Mouse (Mus musculus) forebrain, embryonic 11.5 days (tissue): ENCODE results near the gene Edil3. TPM values are rescaled to one million over a fixed set of nuclear protein-coding genes. Genes with fewer than 3 reads are reported as not detected.

Experiments
- ATAC-seq: fragments of 200-750 bp; cut with Nextera tagmentation; replicated peaks from 2 replicates; pipeline ENCODE4 v1.8.0; 2017; ENCODE audit warnings: moderate TSS enrichment; ENCODE audit not compliant: low FRiP score
- DNase-seq: peaks from one replicate; pipeline ENCODE4 v3.0.0-alpha.2; 2017; ENCODE audit warnings: low spot score
- H3K27ac ChIP-seq: fragments of 300-500 bp; sonication (generic); 2 replicates; pipeline ENCODE4 v1.5.1; 2014; ENCODE audit warnings: low read depth, low read length
- H3K27me3 ChIP-seq: fragments of 300-500 bp; sonication (generic); 2 replicates; pipeline ENCODE4 v1.6.1; 2014; ENCODE audit warnings: mild to moderate bottlenecking, low read length, mixed read lengths; ENCODE audit not compliant: control insufficient read depth, insufficient read depth
- H3K36me3 ChIP-seq: fragments of 300-500 bp; sonication (generic); 2 replicates; pipeline ENCODE4 v1.6.1; 2014; ENCODE audit warnings: mild to moderate bottlenecking, low read length, moderate library complexity, mixed read lengths; ENCODE audit not compliant: control insufficient read depth, insufficient read depth
- H3K4me1 ChIP-seq: fragments of 300-500 bp; sonication (generic); replicated peaks from 2 replicates; pipeline ENCODE4 v1.6.1; 2014; ENCODE audit warnings: low read length, mixed read lengths; ENCODE audit not compliant: control insufficient read depth, insufficient read depth
- H3K4me2 ChIP-seq: fragments of 300-500 bp; sonication (generic); 2 replicates; pipeline ENCODE4 v1.6.1; 2014; ENCODE audit warnings: low read depth, mild to moderate bottlenecking, low read length, moderate library complexity, mixed read lengths; ENCODE audit not compliant: severe bottlenecking
- H3K4me3 ChIP-seq: fragments of 300-500 bp; sonication (generic); 2 replicates; pipeline ENCODE4 v1.5.1; 2014; ENCODE audit warnings: low read depth, low read length
- H3K9ac ChIP-seq: fragments of 300-500 bp; sonication (generic); 2 replicates; pipeline ENCODE4 v1.6.1; 2014; ENCODE audit warnings: low read length
- H3K9me3 ChIP-seq: fragments of 300-500 bp; sonication (generic); 2 replicates; pipeline ENCODE4 v1.6.1; 2016; ENCODE audit warnings: low read length, mixed read lengths; ENCODE audit not compliant: control insufficient read depth
- WGBS: fragments of 180-500 bp; shearing (Covaris S2); extraction: QIAGEN DNeasy Blood & Tissue Kit; methylation state at CpG from one replicate; pipeline ENCODE4 v1.1.7; 2014; 5-methylcytosine and 5-hydroxymethylcytosine counted together
- polyA plus RNA-seq: library from polyadenylated mRNA; unstranded; fragments of >200 nt; fragmentation: Nextera tagmentation; extraction: Ambion mirVana; gene quantifications from 2 replicates; pipeline ENCODE4 v1.2.1, GENCODE M21; 2014

Edil3 gene
- polyA plus RNA-seq, result 27.9 and 29.4 TPM in 2 replicates

DNA sequence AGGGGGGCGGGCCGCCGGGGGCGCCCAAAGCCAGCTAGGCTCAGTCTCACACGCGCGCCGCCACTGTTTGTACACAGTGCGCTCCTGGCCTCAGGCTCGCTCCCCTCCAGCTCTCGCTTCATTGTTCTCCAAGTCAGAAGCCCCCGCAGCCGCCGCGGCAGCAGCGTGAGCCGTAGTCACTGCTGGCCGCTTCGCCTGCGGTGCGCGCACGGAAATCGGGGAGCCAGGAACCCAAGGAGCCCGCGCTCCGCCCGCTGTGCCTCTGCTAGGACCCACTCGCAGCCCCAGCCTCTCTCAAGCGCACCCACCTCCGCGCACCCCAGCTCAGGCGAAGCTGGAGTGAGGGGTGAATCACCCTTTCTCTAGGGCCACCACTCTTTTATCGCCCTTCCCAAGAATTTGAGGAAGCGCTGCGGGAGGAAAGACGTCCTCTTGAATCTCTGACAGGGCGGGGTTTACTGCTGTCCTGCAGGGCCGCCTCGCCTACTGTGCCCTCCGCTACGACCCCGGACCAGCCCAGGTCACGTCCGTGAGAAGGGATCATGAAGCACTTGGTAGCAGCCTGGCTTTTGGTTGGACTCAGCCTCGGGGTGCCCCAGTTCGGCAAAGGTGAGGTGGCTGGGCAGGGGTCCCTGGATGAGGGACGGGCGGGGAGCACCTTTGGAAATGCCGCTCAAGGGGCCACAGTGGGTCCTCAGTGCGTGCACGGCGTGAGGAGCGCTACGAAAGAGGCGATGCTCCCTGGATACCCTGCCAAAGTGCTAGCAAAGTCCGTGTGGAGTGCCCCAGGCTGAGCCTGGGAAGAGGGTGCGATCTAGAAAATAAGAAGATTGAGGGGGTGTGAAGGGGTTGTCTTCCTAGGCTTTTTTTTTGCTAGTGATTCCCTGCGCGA is at the start of gene Edil3:
Gene Edil3, plus strand, starts transcription at position 33 of the 892 bp plus-strand sequence.
- no peaks in the 10 kb centered on the region for H3K4me1 ChIP-seq
- H3K9me3 ChIP-seq, result no peaks in the 10 kb centered on the region
- under 1% methylated on average over 48 of the region's 60 CpGs for WGBS
- no peaks in the 10 kb centered on the region; the same call in 1 of the 2 replicates for H3K27me3 ChIP-seq
- peak within 1 kb of the TSS; percentile 68 for H3K4me3 ChIP-seq
- peak within 1 kb of the TSS; percentile 68 for H3K27ac ChIP-seq
- no peaks in the 10 kb centered on the region for H3K36me3 ChIP-seq
- H3K4me2 ChIP-seq, result peak within 1 kb of the TSS; percentile 81
- peak; percentile 80 for ATAC-seq
- DNase-seq, result peak; percentile 83
- H3K9ac ChIP-seq, result peak within 1 kb of the TSS; percentile 84

DNA sequence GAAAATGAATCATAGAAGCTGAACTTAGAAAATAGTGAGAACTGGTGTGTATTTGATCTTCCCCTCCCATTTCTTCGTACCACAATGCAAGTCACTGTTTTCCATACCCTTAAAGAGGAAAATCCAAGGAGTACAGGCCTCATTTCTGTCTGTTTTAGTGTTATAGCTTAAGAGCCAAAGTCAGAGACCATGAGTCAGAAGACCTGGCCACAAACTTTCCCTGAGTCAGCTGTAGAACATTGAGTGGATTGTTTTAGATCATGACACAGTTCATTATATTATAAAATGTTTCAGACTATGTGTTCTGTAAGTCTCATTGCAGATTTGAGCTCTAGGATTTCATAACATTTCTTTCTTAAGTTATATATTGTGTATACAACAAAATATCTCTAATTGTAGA is 22.1 kb upstream of the Edil3 start:
- no peak overlapping the region for H3K27ac ChIP-seq
- no peak overlapping the region for H3K4me2 ChIP-seq
- no peaks in the 10 kb centered on the region for H3K9me3 ChIP-seq
- H3K4me3 ChIP-seq, result no peak overlapping the region
- no peak for ATAC-seq
- no peaks in the 10 kb centered on the region for H3K27me3 ChIP-seq
- H3K36me3 ChIP-seq, result no peaks in the 10 kb centered on the region
- H3K4me1 ChIP-seq, result no peaks in the 10 kb centered on the region
- DNase-seq, result no peak
- 86% methylated on average over 1 of the region's 1 CpGs for WGBS
- H3K9ac ChIP-seq, result no peak overlapping the region

DNA sequence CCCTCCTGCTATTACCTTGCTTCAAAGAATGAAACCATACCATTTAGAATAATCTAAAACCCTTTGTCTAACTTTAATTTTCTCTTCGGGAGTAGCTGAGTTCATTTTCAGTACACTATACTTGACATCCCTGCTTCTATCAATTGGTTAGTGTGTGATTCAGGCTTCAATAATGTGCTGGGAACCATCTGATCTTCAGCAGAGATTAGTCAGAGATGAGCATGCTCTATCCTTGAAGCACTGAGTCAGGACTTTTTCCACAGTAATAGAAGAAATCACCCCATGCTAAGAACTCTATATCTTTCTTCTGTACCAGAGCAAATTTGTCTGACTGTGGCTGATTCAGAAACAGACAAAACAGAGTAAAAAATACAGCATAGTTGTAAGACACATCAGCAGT is 20.3 kb upstream of the Edil3 start:
- Histone ChIP-seq H3K9ac (no peak overlapping the region), H3K36me3 (no peaks in the 10 kb centered on the region), H3K4me1 (no peaks in the 10 kb centered on the region), H3K4me2 (no peak overlapping the region), H3K27ac (no peak overlapping the region), H3K9me3 (no peaks in the 10 kb centered on the region), H3K27me3 (no peaks in the 10 kb centered on the region), H3K4me3 (no peak overlapping the region)
- ATAC-seq (no peak), DNase-seq (no peak)
- WGBS, result 96% methylated on average over 1 of the region's 1 CpGs

DNA sequence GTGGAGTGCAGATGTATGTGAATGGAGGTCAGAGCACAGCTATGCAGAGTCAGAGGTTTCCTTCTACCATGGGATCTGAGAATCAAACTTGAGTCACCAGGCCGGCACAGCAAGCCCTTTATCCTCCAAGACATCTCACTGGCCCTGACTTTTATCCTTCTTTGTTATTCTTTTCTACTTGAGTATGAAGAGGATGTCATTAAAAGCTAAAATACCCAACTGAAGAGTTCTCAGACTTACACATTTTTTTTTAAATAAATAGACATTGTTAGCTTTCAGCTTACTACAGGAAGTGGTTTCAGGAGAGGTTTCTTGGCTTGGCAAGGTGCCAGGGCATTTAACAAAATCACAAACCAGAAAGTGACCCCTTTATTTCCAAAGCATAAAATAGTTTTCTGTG is 15.4 kb upstream of the Edil3 start:
- DNase-seq (no peak), ATAC-seq (no peak)
- no peaks in the 10 kb centered on the region for H3K27me3 ChIP-seq
- no peak overlapping the region for H3K27ac ChIP-seq
- no peaks in the 10 kb centered on the region for H3K9me3 ChIP-seq
- no peaks in the 10 kb centered on the region for H3K4me1 ChIP-seq
- H3K36me3 ChIP-seq, result no peaks in the 10 kb centered on the region
- H3K4me3 ChIP-seq, result no peak overlapping the region
- WGBS, result 80% methylated on average over 1 of the region's 1 CpGs
- H3K4me2 ChIP-seq, result no peak overlapping the region
- H3K9ac ChIP-seq, result no peak overlapping the region

DNA sequence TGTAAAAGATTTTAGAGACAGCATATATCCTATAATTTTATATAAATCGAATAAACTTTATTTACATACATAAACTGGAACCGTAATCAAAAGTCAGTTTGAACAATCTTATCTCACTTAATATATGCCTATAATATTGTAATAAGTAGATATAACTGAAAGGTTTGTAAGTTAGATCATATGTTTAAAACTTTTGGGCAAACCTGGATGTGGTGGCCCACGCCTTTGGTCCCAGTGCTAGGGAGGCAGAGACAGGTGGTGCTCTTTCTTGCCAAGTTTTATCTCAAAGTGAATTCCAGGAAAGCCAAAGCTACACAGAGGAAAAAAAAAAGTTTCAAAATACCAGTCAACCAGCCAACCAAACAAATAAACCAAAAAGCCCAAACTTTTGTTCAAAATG is 15.0 kb upstream of the Edil3 start:
- no peak overlapping the region for H3K4me3 ChIP-seq
- WGBS, result 93% methylated on average over 3 of the region's 3 CpGs

DNA sequence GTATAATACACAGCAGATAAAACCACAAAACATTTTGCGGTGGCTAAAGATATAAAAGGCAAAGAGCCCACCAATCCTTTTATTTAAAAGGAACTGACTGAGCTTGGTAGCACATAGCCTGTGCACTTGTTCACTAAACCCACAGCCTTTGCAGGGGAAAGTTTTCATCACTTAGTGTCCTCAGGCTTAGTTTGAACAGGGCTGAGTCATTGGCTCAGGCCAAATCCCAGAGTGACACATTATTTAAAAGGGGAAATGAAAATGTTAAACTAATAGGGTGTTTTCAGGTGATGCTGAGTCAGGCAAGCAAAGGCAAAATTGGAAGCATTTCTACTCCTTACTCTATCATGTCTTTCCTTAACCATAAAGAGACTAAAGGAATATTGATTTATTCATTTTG is 11.2 kb upstream of the Edil3 start:
- Histone ChIP-seq H3K36me3 (no peaks in the 10 kb centered on the region), H3K4me1 (no peaks in the 10 kb centered on the region), H3K4me2 (no peak overlapping the region), H3K9me3 (no peaks in the 10 kb centered on the region), H3K27ac (no peak overlapping the region), H3K4me3 (no peak overlapping the region), H3K27me3 (no peaks in the 10 kb centered on the region), H3K9ac (no peak overlapping the region)
- DNase-seq, result no peak
- 91% methylated on average over 1 of the region's 1 CpGs for WGBS
- ATAC-seq, result no peak

More for the DNA sequence above, 15.0 kb upstream of the Edil3 start:
- ATAC-seq (no peak), DNase-seq (no peak)
- no peak overlapping the region for H3K4me2 ChIP-seq
- H3K9me3 ChIP-seq, result no peaks in the 10 kb centered on the region
- H3K9ac ChIP-seq, result no peak overlapping the region
- H3K4me1 ChIP-seq, result no peaks in the 10 kb centered on the region
- no peaks in the 10 kb centered on the region for H3K36me3 ChIP-seq
- no peaks in the 10 kb centered on the region for H3K27me3 ChIP-seq
- no peak overlapping the region for H3K27ac ChIP-seq

DNA sequence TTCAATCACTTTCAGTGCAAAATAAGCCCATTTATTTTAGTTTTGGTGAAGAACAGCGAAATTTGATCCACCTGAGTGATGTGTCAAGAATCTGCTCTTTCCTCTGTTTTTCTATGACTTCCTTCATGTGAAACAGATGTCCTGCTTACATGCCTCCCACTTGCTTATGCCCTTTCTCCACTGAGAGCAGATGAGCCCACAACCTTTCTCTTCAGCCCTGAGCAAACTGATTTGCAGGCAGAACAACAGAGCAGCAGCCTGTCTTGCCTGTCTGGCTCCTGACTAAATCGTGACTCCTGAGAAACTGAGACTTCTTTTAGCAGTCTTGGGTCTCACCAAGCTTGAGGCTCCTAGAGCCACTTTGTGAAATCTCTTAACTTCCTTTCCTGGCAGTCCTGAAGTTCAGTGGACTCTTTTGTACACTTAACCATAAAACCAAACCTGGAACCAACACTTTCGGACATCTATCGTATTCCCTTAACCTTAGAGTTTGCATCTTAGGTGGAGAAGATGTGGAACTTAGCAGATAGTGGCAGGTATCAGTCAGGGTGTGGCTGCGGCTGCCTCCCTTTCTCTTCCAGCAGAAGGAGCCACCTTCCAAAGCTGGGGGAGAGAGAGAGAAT is 475 bp upstream of the Edil3 start:
- no peaks in the 10 kb centered on the region for H3K36me3 ChIP-seq
- H3K9me3 ChIP-seq, result no peaks in the 10 kb centered on the region
- peak overlapping the region; percentile 68 for H3K4me3 ChIP-seq
- DNase-seq (no peak), ATAC-seq (peak; percentile 4; the same call in 1 of the 2 replicates)
- H3K27me3 ChIP-seq, result no peaks in the 10 kb centered on the region; the same call in 1 of the 2 replicates
- peak overlapping the region; percentile 23 for H3K9ac ChIP-seq
- 25% methylated on average over 5 of the region's 5 CpGs for WGBS
- H3K4me1 ChIP-seq, result no peaks in the 10 kb centered on the region
- peak overlapping the region; percentile 81; the same call in 1 of the 2 replicates for H3K4me2 ChIP-seq
- H3K27ac ChIP-seq, result no peak overlapping the region

DNA sequence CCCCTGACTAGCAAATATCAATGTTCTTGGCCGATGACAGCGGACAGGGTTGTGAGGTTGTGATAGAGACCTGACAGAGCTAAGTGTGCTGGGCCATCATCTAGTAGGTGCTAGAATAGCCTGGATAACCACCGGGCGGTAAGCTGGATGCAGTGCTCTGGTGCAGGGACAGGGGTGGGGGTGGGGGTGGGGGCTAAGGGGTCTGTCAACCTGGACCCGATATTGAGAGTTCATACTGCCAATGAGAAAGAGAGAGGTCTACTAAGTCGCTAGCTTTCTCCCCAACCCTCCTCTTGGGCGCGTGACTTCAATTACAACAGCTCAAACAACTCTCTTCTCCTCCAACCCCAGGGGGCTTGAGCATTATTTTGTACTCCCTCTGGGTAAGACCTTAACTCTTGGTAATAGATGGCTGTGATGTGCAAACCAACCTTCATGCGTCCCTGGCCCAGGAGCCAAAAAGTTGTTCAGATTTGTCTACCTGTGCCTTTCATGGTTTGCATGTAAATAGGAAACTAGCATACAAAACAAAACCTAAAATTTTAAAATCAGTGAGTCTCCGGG is 1.1 kb downstream of the Edil3 start:
- Histone ChIP-seq H3K36me3 (no peaks in the 10 kb centered on the region), H3K27me3 (no peaks in the 10 kb centered on the region; the same call in 1 of the 2 replicates), H3K4me1 (no peaks in the 10 kb centered on the region), H3K27ac (no peak overlapping the region), H3K4me2 (peak overlapping the region; percentile 81), H3K4me3 (peak overlapping the region; percentile 68), H3K9me3 (no peaks in the 10 kb centered on the region), H3K9ac (peak overlapping the region; percentile 84)
- DNase-seq (peak; percentile 57), ATAC-seq (no peak)
- 3% methylated on average over 10 of the region's 10 CpGs for WGBS
